Mouse (Mus musculus): ENCODE results near the gene Heatr3. TPM values are rescaled to one million over a fixed set of nuclear protein-coding genes. Genes with fewer than 3 reads are reported as not detected.

The Heatr3 gene
- polyA plus RNA-seq (2012; rRNA removed), result 38.5 and 40.7 TPM in 2 replicates

DNA sequence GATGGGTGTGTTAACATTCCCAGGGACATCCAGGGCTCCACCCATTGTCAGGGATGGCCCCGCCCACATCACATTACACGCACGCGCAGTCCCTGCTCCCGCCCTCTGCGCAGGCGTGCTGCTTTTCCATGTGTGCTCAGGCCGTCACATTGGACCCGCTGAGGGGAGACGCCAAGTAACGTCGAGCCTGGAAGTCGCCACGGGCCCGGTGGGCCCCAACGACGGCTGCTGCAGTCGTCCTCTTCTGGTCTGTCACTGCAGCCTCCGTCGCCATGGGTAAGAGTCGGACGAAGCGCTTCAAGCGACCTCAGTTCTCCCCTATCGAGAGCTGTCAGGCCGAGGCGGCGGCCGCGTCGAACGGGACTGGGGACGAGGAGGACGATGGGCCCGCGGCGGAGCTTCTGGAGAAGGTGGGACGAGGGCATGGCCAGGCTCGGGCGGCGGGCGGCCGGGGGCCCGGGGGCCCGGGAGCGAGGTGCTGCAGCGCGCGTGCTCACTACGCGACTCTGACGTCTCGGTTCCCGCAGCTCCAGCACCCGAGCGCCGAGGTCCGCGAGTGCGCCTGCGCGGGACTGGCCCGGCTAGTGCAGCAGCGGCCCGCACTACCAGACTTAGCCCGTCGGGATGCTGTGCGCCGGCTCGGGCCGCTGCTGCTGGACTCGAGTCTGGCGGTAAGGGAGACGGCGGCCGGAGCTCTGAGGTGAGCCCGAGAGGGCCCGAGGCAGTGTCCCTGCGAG lies at the start of gene Heatr3:
Gene Heatr3, plus strand, starts transcription at position 108 of the 737 bp plus-strand sequence.
- H3K4me3 ChIP-seq (ENCODE audit: insufficient read depth, low read length), result peak within 1 kb of the TSS; percentile 56
- H3K4me1 ChIP-seq (ENCODE audit: control insufficient read depth, insufficient read depth, low read length), result peaks cover 5% of the 10 kb centered on the region
- TF ChIP-seq CTCF (IDR thresholded peaks at IDR 0.05; ENCODE audit: extremely low read depth, insufficient read depth, low read length) (no peak), POLR2A (IDR thresholded peaks at IDR 0.05; ENCODE audit: extremely low read depth, insufficient read depth, low read length) (peak; percentile 98)
- H3K27ac ChIP-seq (ENCODE audit: insufficient read depth, low read length), result peak within 1 kb of the TSS; percentile 95

DNA sequence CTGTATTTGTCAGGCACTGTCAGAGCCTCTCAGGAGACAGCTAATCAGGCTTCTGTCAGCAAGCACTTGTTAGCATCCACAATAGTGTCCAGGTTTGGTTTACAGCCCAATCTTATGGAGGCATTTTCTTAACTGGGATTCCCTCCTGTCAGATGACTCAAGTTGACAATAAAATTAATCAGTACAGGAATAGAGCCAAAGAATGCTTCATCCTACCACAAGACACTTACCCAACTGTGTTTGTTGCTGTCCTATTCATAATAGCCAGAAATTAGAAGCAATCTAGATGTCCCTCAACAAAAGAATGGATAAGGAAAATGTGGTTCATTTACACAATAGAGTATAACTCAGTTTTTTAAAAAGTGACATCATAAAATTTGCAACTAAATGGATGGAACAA lies 49.6 kb upstream of the Heatr3 start:
- Histone ChIP-seq H3K27ac (ENCODE audit: insufficient read depth, low read length) (no peak overlapping the region), H3K4me1 (ENCODE audit: control insufficient read depth, insufficient read depth, low read length) (no peaks in the 10 kb centered on the region), H3K4me3 (ENCODE audit: insufficient read depth, low read length) (no peak overlapping the region)
- no peak for TF ChIP-seq CTCF (IDR thresholded peaks at IDR 0.05; ENCODE audit: extremely low read depth, insufficient read depth, low read length)
- no peak for TF ChIP-seq POLR2A (IDR thresholded peaks at IDR 0.05; ENCODE audit: extremely low read depth, insufficient read depth, low read length)

DNA sequence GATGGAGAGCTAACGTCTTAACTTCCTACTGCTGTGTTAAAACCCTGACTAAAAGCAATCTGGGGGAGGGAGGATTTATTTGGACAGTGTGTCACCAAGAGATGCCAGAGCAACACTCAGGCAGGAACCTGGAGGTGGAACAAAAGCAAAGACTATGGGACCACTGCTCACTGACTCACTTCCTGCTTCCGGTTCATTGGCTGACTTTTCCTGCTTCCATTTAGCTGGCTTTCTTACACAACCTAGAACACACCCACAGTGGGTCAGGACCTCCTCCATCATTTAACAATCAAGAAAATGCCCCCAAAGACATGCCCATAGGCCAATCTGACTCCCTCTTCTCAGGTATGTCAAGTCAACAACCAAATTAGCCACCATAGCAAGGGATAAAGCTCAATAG lies 46.0 kb upstream of the Heatr3 start:
- no peak overlapping the region for H3K27ac ChIP-seq (ENCODE audit: insufficient read depth, low read length)
- no peak overlapping the region for H3K4me3 ChIP-seq (ENCODE audit: insufficient read depth, low read length)
- TF ChIP-seq CTCF (IDR thresholded peaks at IDR 0.05; ENCODE audit: extremely low read depth, insufficient read depth, low read length), result no peak
- TF ChIP-seq POLR2A (IDR thresholded peaks at IDR 0.05; ENCODE audit: extremely low read depth, insufficient read depth, low read length), result no peak
- H3K4me1 ChIP-seq (ENCODE audit: control insufficient read depth, insufficient read depth, low read length), result no peaks in the 10 kb centered on the region

DNA sequence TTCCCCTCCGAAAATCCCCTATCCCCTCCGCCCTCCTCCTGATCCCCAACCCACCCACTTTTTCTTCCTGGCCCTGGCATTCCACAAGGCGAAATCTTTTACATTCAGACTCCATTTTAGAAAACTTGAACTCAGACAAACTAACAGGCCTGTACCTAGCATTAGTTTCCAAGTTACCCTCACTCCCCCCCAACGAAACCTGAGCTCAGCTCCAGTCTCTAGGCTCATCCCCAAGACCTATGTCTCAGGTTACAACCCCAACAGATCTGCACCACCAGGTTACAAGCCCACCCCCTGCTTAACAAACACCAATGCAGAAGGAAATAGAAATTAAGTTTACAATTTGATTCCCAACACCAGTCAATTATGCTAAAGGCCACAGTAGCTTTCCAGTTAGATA lies 44.3 kb upstream of the Heatr3 start:
- H3K4me1 ChIP-seq (ENCODE audit: control insufficient read depth, insufficient read depth, low read length), result no peaks in the 10 kb centered on the region
- H3K4me3 ChIP-seq (ENCODE audit: insufficient read depth, low read length), result no peak overlapping the region
- H3K27ac ChIP-seq (ENCODE audit: insufficient read depth, low read length), result no peak overlapping the region
- TF ChIP-seq CTCF (IDR thresholded peaks at IDR 0.05; ENCODE audit: extremely low read depth, insufficient read depth, low read length), result no peak
- no peak for TF ChIP-seq POLR2A (IDR thresholded peaks at IDR 0.05; ENCODE audit: extremely low read depth, insufficient read depth, low read length)

DNA sequence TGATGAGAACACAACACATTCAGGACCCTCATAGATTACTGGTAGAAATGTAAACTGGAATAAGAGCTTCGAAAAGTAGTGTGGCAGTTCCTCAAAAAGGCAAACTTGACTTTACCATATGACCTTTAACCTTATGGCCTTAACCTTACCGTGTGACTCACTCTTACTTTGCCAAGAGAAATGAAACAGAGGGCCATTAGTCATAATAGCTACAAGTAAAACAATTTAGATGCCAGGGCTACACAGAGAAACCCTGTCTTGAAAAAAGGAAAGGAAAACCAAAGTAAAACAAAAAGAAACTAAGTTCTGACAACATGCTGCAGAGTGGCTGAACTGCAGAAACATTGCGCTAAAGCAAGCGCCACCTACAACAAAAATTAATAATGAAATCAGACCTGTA lies 38.8 kb upstream of the Heatr3 start:
- Histone ChIP-seq H3K27ac (ENCODE audit: insufficient read depth, low read length) (no peak overlapping the region), H3K4me3 (ENCODE audit: insufficient read depth, low read length) (no peak overlapping the region), H3K4me1 (ENCODE audit: control insufficient read depth, insufficient read depth, low read length) (no peaks in the 10 kb centered on the region)
- TF ChIP-seq POLR2A (IDR thresholded peaks at IDR 0.05; ENCODE audit: extremely low read depth, insufficient read depth, low read length) (no peak), CTCF (IDR thresholded peaks at IDR 0.05; ENCODE audit: extremely low read depth, insufficient read depth, low read length) (no peak)

DNA sequence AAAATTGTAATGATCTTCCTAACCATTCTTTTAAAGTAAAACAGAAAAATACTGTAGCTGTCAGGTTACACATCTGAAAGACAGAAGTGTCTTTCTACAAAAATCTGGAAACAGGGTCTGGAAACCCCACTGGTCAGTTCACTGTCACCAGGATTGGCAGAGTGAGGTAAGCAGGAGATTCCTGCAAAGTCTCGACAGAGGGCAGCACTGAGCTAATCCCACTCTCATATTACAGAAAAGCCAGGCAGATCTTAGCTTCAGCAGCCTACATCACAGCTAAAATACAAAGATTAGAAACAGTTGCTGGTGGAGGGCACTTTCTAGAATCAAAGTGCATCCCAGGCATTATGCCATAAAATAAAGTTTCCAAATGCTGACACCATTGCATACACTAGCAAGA lies 38.1 kb upstream of the Heatr3 start:
- H3K27ac ChIP-seq (ENCODE audit: insufficient read depth, low read length), result no peak overlapping the region
- H3K4me1 ChIP-seq (ENCODE audit: control insufficient read depth, insufficient read depth, low read length), result no peaks in the 10 kb centered on the region
- TF ChIP-seq POLR2A (IDR thresholded peaks at IDR 0.05; ENCODE audit: extremely low read depth, insufficient read depth, low read length) (no peak), CTCF (IDR thresholded peaks at IDR 0.05; ENCODE audit: extremely low read depth, insufficient read depth, low read length) (peak; percentile 68)
- no peak overlapping the region for H3K4me3 ChIP-seq (ENCODE audit: insufficient read depth, low read length)

DNA sequence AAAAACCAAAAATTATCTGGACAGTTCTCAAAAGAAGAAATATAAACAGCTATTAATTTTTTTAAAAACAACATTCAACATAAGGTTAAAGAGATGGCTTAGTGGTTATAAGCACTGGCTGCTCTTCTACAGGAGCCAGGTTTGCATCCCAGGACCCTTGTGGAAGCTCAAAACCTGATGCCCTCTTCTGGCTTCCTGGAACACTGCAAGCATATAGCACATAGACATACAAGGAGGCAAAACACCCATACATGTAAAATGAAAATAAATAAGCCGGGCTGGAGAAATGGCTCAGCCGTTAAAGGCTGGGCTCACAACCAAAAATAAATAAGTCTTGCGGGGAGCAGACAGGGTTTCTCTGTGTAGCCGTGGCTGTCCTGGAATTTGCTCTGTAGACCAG lies 28.4 kb upstream of the Heatr3 start:
- no peaks in the 10 kb centered on the region for H3K4me1 ChIP-seq (ENCODE audit: control insufficient read depth, insufficient read depth, low read length)
- H3K27ac ChIP-seq (ENCODE audit: insufficient read depth, low read length), result no peak overlapping the region
- no peak overlapping the region for H3K4me3 ChIP-seq (ENCODE audit: insufficient read depth, low read length)
- TF ChIP-seq POLR2A (IDR thresholded peaks at IDR 0.05; ENCODE audit: extremely low read depth, insufficient read depth, low read length) (no peak), CTCF (IDR thresholded peaks at IDR 0.05; ENCODE audit: extremely low read depth, insufficient read depth, low read length) (no peak)

DNA sequence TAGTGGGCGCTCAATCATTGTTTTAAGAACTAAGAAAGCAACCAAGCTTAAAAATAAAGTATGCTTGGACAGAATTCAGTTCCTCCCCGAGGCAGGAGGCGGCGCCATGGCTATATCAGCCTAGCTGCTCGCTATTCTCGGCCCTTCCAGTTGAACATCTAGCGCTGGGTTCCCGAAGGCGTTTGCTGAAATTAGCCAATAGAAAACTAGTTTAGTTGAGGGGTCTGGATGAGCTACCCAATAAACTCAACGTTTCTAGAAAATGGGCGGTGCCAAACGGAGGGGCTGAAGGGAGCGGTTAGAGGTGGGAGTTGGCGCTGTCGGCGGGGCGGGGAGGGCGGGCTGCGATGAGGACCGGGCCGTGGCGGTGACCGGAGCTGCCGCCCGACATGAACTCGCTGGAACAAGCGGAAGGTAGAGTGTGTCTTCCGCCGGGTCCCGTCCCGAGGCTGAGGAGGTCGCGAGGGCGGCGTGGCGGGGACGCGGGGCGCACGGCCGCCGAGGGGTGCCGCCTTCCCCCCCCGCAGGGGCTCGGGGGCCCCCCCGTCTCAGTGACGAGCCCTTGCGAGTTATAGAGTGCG lies 19.1 kb upstream of the Heatr3 start, which contains the start of gene Cnep1r1:
Gene Cnep1r1, plus strand, starts transcription at position 314 of the 581 bp plus-strand sequence.
- Histone ChIP-seq H3K4me3 (ENCODE audit: insufficient read depth, low read length) (peak within 1 kb of the TSS; percentile 86), H3K4me1 (ENCODE audit: control insufficient read depth, insufficient read depth, low read length) (no peaks in the 10 kb centered on the region), H3K27ac (ENCODE audit: insufficient read depth, low read length) (peak within 1 kb of the TSS; percentile 79)
- TF ChIP-seq POLR2A (IDR thresholded peaks at IDR 0.05; ENCODE audit: extremely low read depth, insufficient read depth, low read length) (0 out of 2 replicates have a peak, but pooled peaks have one; percentile 37), CTCF (IDR thresholded peaks at IDR 0.05; ENCODE audit: extremely low read depth, insufficient read depth, low read length) (peak; percentile 65)

DNA sequence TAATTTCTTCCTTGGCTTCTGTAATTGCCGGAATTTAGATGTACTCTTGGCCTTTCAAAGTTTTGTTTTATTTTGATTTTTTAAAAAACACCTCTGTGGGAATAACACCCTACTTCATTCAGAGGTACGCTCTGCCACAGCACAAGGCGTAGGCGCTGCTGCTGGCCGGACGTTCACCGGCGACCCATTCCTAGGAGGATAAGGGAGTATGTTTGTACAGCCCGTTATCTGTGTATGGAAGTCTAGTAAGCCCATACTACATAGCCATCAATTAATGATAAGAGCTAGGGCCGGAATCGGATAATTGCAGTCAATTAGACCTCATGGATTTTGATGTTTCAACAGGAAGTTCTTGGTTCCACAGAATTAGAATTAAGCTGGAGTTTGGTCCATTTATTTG lies 18.6 kb upstream of the Heatr3 start:
- TF ChIP-seq POLR2A (IDR thresholded peaks at IDR 0.05; ENCODE audit: extremely low read depth, insufficient read depth, low read length) (no peak), CTCF (IDR thresholded peaks at IDR 0.05; ENCODE audit: extremely low read depth, insufficient read depth, low read length) (no peak)
- no peak overlapping the region for H3K27ac ChIP-seq (ENCODE audit: insufficient read depth, low read length)
- peak overlapping the region; percentile 86 for H3K4me3 ChIP-seq (ENCODE audit: insufficient read depth, low read length)
- no peaks in the 10 kb centered on the region for H3K4me1 ChIP-seq (ENCODE audit: control insufficient read depth, insufficient read depth, low read length)

DNA sequence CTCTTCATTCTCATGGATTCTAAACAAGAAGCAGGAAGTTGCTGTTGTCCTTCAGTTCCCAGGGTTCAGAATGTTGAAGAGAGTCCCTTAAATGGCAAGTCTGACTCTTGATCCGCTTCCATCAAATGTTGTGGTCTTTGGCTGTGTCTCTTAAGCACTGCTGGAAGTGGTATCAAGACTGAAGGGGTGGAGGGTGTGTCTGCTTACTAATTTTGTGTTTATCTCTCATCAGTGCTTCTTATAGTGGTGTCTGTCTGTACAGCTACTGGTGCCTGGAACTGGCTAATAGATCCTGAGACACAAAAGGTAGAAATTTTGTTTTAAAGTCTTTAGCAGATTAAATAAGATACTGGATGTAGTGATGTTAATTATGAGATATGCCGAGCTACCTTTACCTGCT lies 12.8 kb upstream of the Heatr3 start:
- H3K27ac ChIP-seq (ENCODE audit: insufficient read depth, low read length), result no peak overlapping the region
- TF ChIP-seq POLR2A (IDR thresholded peaks at IDR 0.05; ENCODE audit: extremely low read depth, insufficient read depth, low read length) (no peak), CTCF (IDR thresholded peaks at IDR 0.05; ENCODE audit: extremely low read depth, insufficient read depth, low read length) (no peak)
- no peaks in the 10 kb centered on the region for H3K4me1 ChIP-seq (ENCODE audit: control insufficient read depth, insufficient read depth, low read length)
- no peak overlapping the region for H3K4me3 ChIP-seq (ENCODE audit: insufficient read depth, low read length)

Measured in cortical plate, adult 2 months (tissue).